Mouse (Mus musculus): ENCODE results near the gene 1700001C19Rik. TPM values are rescaled to one million over a fixed set of nuclear protein-coding genes. Genes with fewer than 3 reads are reported as not detected.
A peak's percentile ranks its signal among the peaks of the same experiment; 100 is the strongest.

1700001C19Rik gene
- polyA plus RNA-seq, 1 experiment from 2014 or later = 0.31 TPM

DNA sequence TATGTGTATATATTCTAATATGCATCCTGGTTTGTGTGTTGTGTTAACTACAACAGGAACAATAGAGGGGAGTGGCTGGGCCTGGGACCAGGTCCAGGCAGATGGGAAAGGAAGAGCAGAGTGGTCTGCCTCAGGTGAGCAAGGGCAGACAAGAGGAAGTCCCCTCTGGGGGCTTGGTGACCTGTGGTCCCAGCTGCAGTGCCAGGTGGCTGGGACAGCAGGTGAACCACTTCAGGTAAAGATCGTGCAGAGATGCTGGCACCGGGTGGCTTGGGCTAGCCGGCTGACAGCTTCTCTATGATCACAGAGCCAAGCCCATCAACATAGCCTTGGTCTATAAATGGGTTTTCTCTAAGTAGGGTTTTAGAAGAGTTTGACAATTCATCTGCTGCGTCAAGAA, 32.9 kb upstream of the 1700001C19Rik start:
- 95% methylated on average over 4 of the region's 4 CpGs for WGBS
- DNase-seq (ENCODE audit: low spot score) = no peak
- Histone ChIP-seq H3K4me1 (peaks cover 29% of the 10 kb centered on the region), H3K4me3 (no peak overlapping the region), H3K36me3 (peaks cover 3% of the 10 kb centered on the region; the same call in 1 of the 2 replicates), H3K9me3 (replicated peaks) (no peaks in the 10 kb centered on the region), H3K27me3 (ENCODE audit: low read depth, poor library complexity, severe bottlenecking) (peaks cover 76% of the 10 kb centered on the region), H3K27ac (no peak overlapping the region)

DNA sequence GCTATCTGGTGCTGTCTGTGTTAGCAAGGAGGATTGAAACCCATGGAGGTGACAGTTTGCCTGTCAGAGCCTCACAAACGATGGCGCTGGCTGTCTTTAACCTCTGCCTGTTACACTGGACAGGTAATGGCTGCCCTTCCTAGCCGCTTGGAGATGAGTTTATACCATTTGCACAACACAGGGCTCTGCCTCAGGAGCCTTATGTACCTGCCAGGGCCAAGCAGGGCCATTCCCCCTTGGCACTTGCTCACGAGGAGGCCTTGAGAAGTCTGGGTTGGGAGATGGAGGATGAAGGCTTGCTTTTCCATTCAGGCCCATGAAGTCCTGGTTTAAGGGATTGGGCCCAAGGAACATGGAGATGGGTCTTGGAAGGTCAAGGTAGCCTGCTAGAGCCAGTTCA, 32.5 kb upstream of the 1700001C19Rik start:
- WGBS = 89% methylated on average over 4 of the region's 4 CpGs

DNA sequence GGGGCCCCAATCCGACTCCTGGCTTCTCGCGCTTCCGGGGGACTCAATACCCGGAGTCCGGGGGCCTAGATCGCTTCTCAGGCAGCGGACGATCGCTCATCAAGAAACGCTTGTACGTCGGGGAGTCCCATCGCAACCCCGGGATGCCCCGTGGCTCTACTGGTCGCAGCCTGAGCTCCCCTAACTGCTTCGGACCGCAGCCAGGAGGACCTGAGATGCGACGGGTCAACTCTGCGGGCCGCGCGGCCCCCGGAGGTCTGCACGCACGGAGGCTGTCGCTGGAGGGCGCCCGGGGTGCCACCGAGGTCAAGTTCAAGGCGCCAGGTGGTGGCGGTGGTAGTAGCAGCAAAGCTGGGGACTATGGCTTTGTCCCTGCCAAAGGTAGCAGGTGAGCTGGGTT, 31.3 kb upstream of the 1700001C19Rik start:
- H3K27ac ChIP-seq = peak overlapping the region; percentile 62; the same call in 1 of the 2 replicates

More for the DNA sequence above, 32.5 kb upstream of the 1700001C19Rik start:
- Histone ChIP-seq H3K27ac (no peak overlapping the region), H3K9me3 (replicated peaks) (no peaks in the 10 kb centered on the region), H3K4me1 (peaks cover 34% of the 10 kb centered on the region), H3K27me3 (ENCODE audit: low read depth, poor library complexity, severe bottlenecking) (peaks cover 81% of the 10 kb centered on the region), H3K36me3 (peaks cover 3% of the 10 kb centered on the region; the same call in 1 of the 2 replicates), H3K4me3 (no peak overlapping the region)
- no peak for DNase-seq (ENCODE audit: low spot score)

DNA sequence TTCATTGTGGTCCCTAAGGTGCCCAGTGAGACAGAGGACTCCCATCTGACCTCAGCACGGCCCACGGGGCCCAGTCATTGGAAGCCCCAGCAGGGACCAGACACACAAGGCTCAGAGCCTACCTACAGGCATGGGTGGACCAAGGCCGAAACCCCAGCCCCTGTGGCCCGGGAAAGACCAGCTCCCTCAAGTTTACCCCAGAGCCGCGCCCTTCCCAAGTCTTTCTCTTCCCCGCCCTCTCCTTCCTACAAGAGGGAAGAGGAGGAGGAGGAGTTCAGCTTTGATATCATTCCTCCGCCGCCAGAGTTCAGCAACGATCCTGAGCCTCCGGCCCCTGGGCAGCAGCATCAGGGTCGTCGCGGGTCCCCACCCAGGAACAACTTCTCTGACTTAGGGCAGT, 30.9 kb upstream of the 1700001C19Rik start:
- peak overlapping the region; percentile 62; the same call in 1 of the 2 replicates for H3K27ac ChIP-seq
- H3K27me3 ChIP-seq (ENCODE audit: low read depth, poor library complexity, severe bottlenecking) = peaks cover 93% of the 10 kb centered on the region
- WGBS = 14% methylated on average over 14 of the region's 14 CpGs

More for the DNA sequence above, 31.3 kb upstream of the 1700001C19Rik start:
- DNase-seq (ENCODE audit: low spot score) = peak; percentile 58
- 6% methylated on average over 34 of the region's 34 CpGs for WGBS
- H3K27me3 ChIP-seq (ENCODE audit: low read depth, poor library complexity, severe bottlenecking) = peaks cover 93% of the 10 kb centered on the region
- peaks cover 43% of the 10 kb centered on the region for H3K4me1 ChIP-seq
- H3K9me3 ChIP-seq (replicated peaks) = no peaks in the 10 kb centered on the region
- H3K36me3 ChIP-seq = peaks cover 3% of the 10 kb centered on the region; the same call in 1 of the 2 replicates
- peak overlapping the region; percentile 41 for H3K4me3 ChIP-seq

DNA sequence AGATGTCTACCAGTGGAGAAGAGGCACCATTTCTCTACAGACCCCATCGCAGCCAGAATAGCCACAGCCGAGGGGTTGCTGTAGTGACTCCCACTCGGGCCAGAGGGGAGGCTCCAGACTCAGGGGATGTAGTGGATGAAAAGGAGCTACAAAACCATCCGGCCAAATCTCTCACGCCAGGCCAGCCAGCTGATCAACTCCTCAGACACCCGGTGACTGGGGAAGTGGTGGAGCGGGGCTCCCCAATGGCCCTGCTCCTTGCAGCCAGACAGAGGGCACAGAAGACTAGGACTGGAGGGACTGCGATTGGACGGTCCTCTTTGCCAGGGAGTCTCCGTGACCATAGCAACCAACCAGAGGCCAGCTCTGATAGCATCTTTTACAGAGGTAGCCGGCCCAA, 30.5 kb upstream of the 1700001C19Rik start:
- no peak overlapping the region for H3K4me3 ChIP-seq
- 62% methylated on average over 11 of the region's 11 CpGs for WGBS

More for the DNA sequence above, 30.9 kb upstream of the 1700001C19Rik start:
- no peak for DNase-seq (ENCODE audit: low spot score)
- peak overlapping the region; percentile 41 for H3K4me3 ChIP-seq
- H3K4me1 ChIP-seq = peaks cover 43% of the 10 kb centered on the region
- peaks cover 3% of the 10 kb centered on the region; the same call in 1 of the 2 replicates for H3K36me3 ChIP-seq
- H3K9me3 ChIP-seq (replicated peaks) = no peaks in the 10 kb centered on the region

DNA sequence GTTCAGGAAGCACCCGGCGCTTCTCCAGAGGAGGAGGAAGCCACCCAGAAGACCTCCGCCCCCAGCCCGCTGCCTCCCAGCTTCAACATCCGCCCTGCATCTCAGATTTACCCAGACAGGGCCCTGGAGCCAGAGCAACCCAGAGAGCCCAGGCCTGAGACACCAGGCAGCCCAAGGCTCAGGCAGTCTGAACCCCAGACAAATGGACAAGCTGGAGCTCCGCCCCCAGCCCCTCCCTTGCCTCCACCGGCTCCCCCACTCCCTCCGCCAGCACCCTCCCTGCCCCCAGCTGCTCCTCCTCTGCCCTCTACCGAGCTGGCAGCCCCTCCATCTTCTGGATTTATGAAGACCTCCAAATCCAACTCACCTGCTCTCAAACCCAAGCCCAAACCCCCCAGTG, 29.1 kb upstream of the 1700001C19Rik start:
- Histone ChIP-seq H3K9me3 (replicated peaks) (no peaks in the 10 kb centered on the region), H3K36me3 (peaks cover 3% of the 10 kb centered on the region; the same call in 1 of the 2 replicates), H3K27me3 (ENCODE audit: low read depth, poor library complexity, severe bottlenecking) (peaks cover 98% of the 10 kb centered on the region), H3K4me1 (peaks cover 41% of the 10 kb centered on the region), H3K4me3 (0 out of 2 replicates have a peak overlapping the region, but pooled peaks have one; percentile 7), H3K27ac (peak overlapping the region; percentile 4; the same call in 1 of the 2 replicates)
- WGBS = 24% methylated on average over 9 of the region's 9 CpGs
- DNase-seq (ENCODE audit: low spot score) = no peak

More for the DNA sequence above, 30.5 kb upstream of the 1700001C19Rik start:
- Histone ChIP-seq H3K27ac (no peak overlapping the region), H3K4me1 (peaks cover 43% of the 10 kb centered on the region), H3K36me3 (peaks cover 3% of the 10 kb centered on the region; the same call in 1 of the 2 replicates), H3K9me3 (replicated peaks) (no peaks in the 10 kb centered on the region), H3K27me3 (ENCODE audit: low read depth, poor library complexity, severe bottlenecking) (peaks cover 93% of the 10 kb centered on the region)
- no peak for DNase-seq (ENCODE audit: low spot score)

DNA sequence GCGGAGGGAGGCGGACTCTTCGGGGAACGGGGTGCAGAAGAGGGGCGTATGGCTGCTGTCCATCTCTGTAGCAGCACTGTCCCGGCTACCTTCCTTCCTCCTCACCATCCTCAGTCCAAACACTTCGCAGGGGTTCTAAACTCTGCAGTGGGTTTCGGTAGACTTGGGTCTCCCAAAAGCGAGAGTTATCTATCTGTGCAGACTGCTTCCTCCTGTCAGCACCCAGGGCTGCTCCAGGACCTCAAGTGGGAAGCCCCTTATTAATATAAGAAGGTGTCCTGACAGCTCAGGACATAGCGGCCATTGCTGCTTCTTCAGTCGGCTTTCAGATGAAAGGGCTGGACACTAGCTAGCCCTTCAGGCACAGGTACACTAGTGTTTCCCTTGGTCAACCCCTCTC, 27.8 kb upstream of the 1700001C19Rik start:
- H3K4me3 ChIP-seq = no peak overlapping the region
- H3K27ac ChIP-seq = no peak overlapping the region
- peaks cover 3% of the 10 kb centered on the region; the same call in 1 of the 2 replicates for H3K36me3 ChIP-seq
- H3K27me3 ChIP-seq (ENCODE audit: low read depth, poor library complexity, severe bottlenecking) = peaks cover 99% of the 10 kb centered on the region
- 82% methylated on average over 11 of the region's 11 CpGs for WGBS
- H3K9me3 ChIP-seq (replicated peaks) = no peaks in the 10 kb centered on the region
- H3K4me1 ChIP-seq = peaks cover 41% of the 10 kb centered on the region
- no peak for DNase-seq (ENCODE audit: low spot score)

DNA sequence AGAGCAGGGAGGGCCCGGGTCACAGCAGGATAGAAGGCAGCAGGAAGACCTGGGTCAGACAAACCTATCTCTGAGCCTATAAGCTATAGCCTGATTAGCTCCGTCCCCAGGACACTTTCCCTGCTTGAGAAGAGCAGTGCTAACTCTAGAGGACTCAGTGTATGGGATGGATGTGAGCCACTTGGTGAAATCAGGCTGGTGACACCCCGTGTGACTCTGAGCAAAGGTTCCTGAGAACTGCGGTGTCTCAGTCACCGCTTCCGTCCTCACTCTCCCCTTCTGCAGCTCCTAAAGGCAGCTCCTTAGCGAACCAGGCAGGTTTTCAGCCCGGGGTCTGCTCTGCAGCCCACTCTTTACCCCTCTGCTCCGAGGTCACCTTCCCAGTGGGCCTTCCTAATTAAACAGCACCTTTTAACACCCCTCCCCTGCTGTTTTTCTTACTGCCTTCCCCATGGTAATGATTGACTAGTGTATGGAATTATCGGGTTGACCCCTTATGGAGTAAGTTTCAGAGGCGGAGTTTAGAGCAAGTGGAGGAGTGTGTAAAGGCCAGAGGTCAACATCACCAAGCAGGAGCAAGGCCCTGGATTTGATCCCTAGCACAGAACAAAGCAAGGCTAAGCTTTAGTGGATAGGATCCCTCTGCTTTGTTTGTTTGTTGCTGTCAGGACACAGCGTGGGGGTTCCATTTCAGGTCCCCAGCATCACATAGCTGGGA, 27.2 kb upstream of the 1700001C19Rik start:
- Histone ChIP-seq H3K9me3 (replicated peaks) (no peaks in the 10 kb centered on the region), H3K4me1 (peaks cover 41% of the 10 kb centered on the region), H3K27ac (no peak overlapping the region), H3K4me3 (no peak overlapping the region), H3K27me3 (ENCODE audit: low read depth, poor library complexity, severe bottlenecking) (peaks cover 96% of the 10 kb centered on the region), H3K36me3 (peaks cover 3% of the 10 kb centered on the region; the same call in 1 of the 2 replicates)
- DNase-seq (ENCODE audit: low spot score) = no peak
- 52% methylated on average over 12 of the region's 12 CpGs for WGBS

DNA sequence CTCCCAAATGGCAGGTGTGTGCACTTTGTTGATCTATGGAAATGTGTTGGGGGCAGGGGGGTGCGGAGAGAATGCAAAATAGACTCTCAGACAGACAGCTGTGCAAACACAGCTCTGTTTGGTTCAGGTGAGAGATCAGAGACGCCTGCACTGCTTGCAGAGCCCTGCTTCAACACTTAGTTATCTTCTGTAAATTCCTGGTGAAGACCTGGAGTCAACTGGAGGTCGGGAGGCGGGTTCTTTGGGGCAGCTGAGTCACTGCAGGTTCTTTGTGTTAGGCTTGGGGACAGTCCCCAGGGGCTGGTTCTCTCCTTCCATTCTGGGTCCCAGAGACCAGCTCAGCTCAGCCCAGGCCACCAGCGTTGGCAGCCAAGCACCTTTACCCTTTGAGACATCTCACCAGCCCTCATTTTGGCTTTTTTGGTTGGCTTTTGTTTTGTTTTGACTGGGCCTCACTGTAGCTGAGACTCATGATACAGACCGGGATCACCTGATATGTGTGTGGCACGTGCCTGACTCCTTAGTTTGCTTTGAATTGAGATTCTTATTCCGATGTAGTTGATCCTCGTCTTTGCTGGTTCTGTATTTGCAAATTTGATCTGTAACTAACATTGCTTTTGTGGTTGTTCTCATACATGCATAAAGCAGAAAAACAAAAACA, 25.7 kb upstream of the 1700001C19Rik start:
- Histone ChIP-seq H3K27ac (no peak overlapping the region), H3K36me3 (no peaks in the 10 kb centered on the region), H3K9me3 (replicated peaks) (no peaks in the 10 kb centered on the region), H3K4me3 (no peak overlapping the region), H3K27me3 (ENCODE audit: low read depth, poor library complexity, severe bottlenecking) (peaks cover 81% of the 10 kb centered on the region), H3K4me1 (peaks cover 30% of the 10 kb centered on the region)
- WGBS = 54% methylated on average over 9 of the region's 9 CpGs
- no peak for DNase-seq (ENCODE audit: low spot score)

DNA sequence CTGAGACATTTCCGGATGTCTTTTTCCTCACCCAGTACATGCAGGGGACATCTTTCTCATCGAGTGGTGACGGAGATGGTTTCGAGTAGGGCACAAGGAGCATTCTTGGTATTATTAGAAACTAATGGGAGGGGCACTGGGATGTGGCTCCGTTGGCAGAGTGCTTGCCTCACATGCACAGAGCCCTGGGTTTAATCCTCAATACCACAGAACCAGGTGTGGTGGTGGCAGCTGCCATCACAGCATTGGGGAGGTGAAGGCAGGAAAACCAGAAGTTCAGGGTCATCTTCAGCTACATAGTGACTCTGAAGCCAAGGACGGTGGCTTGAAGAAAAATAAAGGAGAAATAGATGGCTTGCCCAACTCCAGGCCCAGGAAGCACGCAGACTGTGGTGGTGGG, 25.0 kb upstream of the 1700001C19Rik start:
- H3K27me3 ChIP-seq (ENCODE audit: low read depth, poor library complexity, severe bottlenecking) = peaks cover 74% of the 10 kb centered on the region
- no peaks in the 10 kb centered on the region for H3K36me3 ChIP-seq

DNA sequence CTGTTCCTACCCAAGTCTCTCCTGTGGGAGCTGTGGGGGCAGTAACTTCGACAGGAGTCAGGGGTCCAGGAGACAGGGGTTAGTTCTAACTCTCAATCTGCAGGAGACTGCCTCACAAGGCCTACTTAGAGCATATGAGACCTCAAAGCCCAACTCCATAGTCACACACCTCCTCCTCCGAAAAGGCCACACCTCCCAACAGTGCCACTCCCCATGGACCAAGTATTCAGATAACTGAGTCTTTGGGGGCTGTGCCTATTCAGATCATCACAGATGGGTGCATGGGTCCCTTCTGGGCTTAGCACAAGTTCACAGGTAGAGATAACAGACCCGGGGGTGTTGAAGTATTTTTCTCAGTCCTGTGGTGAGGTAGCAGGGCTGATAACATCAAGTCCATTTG, 24.5 kb upstream of the 1700001C19Rik start:
- Histone ChIP-seq H3K9me3 (replicated peaks) (no peaks in the 10 kb centered on the region), H3K4me1 (peaks cover 30% of the 10 kb centered on the region), H3K36me3 (no peaks in the 10 kb centered on the region), H3K27me3 (ENCODE audit: low read depth, poor library complexity, severe bottlenecking) (peaks cover 69% of the 10 kb centered on the region), H3K4me3 (no peak overlapping the region), H3K27ac (no peak overlapping the region)
- 72% methylated on average over 3 of the region's 3 CpGs for WGBS
- DNase-seq (ENCODE audit: low spot score) = no peak

More for the DNA sequence above, 25.0 kb upstream of the 1700001C19Rik start:
- WGBS = 84% methylated on average over 7 of the region's 7 CpGs
- no peak for DNase-seq (ENCODE audit: low spot score)
- H3K4me3 ChIP-seq = no peak overlapping the region
- peaks cover 30% of the 10 kb centered on the region for H3K4me1 ChIP-seq
- H3K9me3 ChIP-seq (replicated peaks) = no peaks in the 10 kb centered on the region
- H3K27ac ChIP-seq = no peak overlapping the region

DNA sequence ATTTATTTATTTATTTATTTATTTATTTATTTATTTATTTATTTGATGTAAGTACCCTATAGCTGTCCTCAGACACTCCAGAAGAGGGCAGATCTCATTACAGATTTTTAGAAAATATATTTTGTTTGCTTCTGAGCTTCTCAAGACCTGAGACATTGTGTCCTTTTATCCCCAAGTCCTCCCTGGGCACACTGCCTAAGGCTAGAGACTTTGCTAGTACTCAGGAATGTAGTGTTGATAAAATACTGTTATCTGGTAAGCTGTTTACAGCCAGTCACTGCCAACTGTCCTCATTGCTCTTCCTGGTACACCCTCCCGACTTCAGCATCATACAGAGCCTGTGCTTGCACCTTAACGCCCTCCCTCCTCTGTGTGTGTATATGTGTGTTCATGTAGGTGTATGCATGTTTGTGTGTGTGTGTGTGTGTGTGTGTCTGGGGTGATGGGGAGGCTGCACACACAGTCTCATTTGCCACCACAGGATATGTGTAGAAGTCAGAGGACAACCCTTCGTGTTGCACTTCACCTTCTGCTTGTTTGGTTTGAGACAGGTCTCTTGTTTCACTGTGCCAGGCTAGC, 22.3 kb upstream of the 1700001C19Rik start:
- Histone ChIP-seq H3K27ac (no peak overlapping the region), H3K9me3 (replicated peaks) (no peaks in the 10 kb centered on the region), H3K4me1 (peaks cover 20% of the 10 kb centered on the region), H3K27me3 (ENCODE audit: low read depth, poor library complexity, severe bottlenecking) (peaks cover 47% of the 10 kb centered on the region), H3K36me3 (no peaks in the 10 kb centered on the region), H3K4me3 (no peak overlapping the region)
- 78% methylated on average over 3 of the region's 3 CpGs for WGBS
- no peak for DNase-seq (ENCODE audit: low spot score)
